Mouse (Mus musculus): ENCODE data around the gene Actl6a. TPM values are rescaled to one million over a fixed set of nuclear protein-coding genes. Genes with fewer than 3 reads are reported as not detected.
"Not testable (repeated sequence)": the region's sequence is repeated elsewhere in the genome, so short reads cannot be mapped to it uniquely, and the experiment has no call there.

Gene Actl6a
- polyA plus RNA-seq, 1 experiment, result 22.0 TPM

DNA sequence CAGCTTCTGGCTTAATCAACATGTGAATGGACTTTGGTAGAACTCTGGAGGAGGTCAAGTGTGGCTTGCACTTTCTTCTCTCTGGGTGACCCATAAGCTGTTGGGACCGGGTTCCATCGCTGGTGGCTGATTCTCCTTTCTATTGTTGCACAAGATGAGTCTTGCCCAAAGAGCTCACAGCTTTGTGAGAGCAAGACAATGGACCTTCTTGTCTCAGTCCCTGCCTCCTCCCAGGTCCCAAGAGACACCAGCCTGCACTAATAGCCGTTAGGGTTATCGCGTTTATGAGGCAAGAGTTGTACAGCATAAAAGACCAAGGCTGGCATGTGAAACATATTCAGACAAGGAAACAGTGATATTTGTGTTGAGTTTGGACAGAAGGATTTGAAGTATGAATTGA, 11.9 kb upstream of the Actl6a start:
- no peak for DNase-seq (ENCODE audit: extremely low spot score in 1 of 2, low spot score in 1 of 2)

GRCm38 (mm10) chr3:32694737-32695582, 11.1 kb upstream of the Actl6a start:
- DNase-seq (ENCODE audit: extremely low spot score in 1 of 2, low spot score in 1 of 2), result no peak

DNA sequence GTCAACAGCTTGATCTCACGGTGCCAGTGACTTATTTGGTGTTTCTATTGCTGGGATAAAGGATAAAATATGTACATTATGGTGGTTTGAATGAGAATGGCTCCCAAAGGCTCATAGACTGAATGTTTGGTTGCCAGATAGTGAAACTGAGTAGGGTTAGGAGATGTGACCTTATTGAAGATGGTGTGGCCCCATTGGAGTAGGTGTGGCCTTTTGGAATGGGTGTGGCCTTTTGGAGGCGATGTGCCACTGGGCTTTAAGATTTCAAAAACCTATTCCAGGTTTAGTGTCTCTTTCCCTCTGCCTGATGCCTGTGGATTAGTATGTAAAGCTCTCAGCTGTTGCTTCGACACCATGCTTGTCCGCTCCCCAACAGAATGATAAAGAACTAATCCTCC, 10.5 kb upstream of the Actl6a start:
- no peak for DNase-seq (ENCODE audit: extremely low spot score in 1 of 2, low spot score in 1 of 2)

DNA sequence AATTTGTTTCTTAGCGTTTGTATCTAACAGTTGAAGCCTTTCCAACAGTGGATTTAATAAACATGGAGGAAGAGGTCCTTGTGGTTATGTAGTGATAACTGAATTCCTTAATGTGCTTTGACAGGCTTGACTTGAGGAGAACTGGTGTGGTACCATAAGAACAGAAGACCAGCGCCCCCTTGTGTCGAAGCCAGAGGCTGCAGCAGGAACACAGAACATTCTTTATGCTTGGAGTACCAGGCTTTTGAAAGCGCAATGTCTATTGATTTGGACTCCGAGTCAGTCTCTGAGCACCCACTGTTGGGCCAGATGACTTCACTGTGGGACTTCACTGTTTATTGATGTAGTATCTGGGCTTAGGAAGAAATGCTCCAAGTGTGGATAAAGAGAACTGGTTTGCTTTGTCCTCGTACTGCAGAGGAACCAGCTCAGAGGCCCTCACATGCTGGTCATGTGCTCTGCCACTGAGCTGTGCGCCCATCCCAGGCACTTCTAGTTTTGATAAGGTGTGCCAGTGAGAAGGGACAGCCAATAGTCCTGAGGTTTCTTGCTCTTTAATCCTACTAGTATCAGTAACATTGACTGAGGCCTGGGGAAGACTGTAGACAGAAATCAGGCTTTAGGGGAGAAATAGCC, 7.8 kb upstream of the Actl6a start:
- peak; percentile 91 to 99 for DNase-seq (ENCODE audit: extremely low spot score in 1 of 2, low spot score in 1 of 2)

DNA sequence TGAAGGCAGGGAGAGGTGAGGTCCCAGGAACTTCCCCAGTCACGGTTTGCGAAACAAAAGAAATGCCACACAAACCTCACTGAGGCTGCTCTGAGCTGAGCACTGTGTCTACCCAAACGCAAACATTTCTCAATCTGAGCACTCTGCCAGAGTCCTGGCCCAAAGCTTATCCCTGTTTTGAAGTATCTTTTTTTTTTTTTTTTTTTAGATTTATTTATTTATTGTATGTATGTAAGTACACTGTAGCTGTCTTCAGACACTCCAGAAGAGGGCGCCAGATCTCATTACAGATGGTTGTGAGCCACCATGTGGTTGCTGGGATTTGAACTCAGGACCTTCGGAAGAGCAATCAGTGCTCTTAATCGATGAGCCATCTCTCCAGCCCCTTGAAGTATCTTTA, 2.1 kb upstream of the Actl6a start:
- not testable (repeated sequence) for DNase-seq (ENCODE audit: extremely low spot score in 1 of 2, low spot score in 1 of 2)

DNA sequence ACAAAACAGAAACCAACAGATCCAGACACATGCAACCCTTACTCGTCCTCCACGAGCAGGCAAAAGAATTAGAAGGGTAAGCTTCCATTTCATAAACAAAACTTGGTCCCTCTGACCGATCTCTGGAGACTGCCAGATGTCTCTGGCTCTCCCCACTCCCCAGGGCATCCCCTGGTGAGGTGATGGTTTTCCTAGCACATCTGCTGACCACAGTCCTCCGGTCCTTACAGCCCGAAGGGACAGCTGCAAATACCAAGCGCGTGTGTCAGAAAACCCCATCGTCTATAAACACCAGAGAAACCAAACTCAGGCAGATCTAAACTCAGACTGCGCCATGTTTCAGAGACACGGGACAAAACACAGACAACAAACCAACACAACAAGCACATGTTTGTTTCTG, 1.5 kb upstream of the Actl6a start:
- DNase-seq (ENCODE audit: extremely low spot score in 1 of 2, low spot score in 1 of 2), result not testable (repeated sequence)

- DNase-seq (ENCODE audit: extremely low spot score in 1 of 2, low spot score in 1 of 2), result no peak
Observed at GRCm38 (mm10) chr3:32708052-32708367, 1.9 kb downstream of the Actl6a start.

- DNase-seq (ENCODE audit: extremely low spot score in 1 of 2, low spot score in 1 of 2), result peak; percentile 97 to 98
Observed at GRCm38 (mm10) chr3:32708368-32709231, 2.5 kb downstream of the Actl6a start.

DNA sequence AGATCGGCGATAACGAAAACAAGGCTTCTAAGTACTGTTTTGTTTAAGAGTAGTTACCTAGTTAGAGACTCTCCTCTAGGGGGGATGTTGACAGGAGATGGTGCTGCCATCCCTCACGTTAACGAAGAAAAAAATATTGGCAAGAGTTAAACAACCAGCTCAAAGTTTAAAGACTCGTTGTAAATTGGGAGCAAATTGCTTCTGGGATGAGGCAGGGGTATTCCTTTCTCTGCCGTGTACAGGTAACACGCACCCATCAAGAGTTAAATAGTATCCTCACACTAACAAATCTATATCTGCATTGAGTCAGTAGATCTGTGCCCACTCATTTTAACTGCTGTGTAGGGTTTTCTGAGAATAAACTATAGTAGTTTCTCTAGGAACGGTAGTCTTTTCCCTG, 3.3 kb downstream of the Actl6a start:
- DNase-seq (ENCODE audit: extremely low spot score in 1 of 2, low spot score in 1 of 2), result no peak

GRCm38 (mm10) chr3:32713711-32714110, 7.6 kb downstream of the Actl6a start:
- DNase-seq (ENCODE audit: extremely low spot score in 1 of 2, low spot score in 1 of 2), result no peak

DNA sequence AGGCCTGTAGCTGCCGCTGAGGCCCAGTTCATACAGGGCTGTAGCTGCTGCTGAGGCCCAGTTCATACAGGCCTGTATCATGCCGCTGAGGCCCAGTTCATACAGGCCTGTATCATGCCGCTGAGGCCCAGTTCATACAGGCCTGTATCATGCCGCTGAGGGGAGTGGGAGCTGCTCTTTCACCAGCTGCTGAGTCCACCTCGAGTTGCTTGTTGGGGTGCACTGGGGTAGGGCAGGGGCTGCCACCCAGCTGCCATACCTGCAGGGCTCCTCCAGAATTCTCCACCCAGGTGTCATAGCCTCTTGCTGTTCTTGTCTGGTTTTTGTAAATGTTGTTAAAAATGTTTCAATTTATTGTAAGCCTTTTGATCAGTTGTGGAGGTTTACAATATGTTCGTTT, 11.3 kb downstream of the Actl6a start:
- DNase-seq (ENCODE audit: extremely low spot score in 1 of 2, low spot score in 1 of 2), result not testable (repeated sequence)

- no peak for DNase-seq (ENCODE audit: extremely low spot score in 1 of 2, low spot score in 1 of 2)
Observed at GRCm38 (mm10) chr3:32718271-32718670, 12.2 kb downstream of the Actl6a start.

- DNase-seq (ENCODE audit: extremely low spot score in 1 of 2, low spot score in 1 of 2), result no peak
Observed at GRCm38 (mm10) chr3:32724191-32724590, 18.1 kb downstream of the Actl6a start.

- DNase-seq (ENCODE audit: extremely low spot score in 1 of 2, low spot score in 1 of 2), result no peak
Observed at GRCm38 (mm10) chr3:32725951-32726350, 19.9 kb downstream of the Actl6a start.

GRCm38 (mm10) chr3:32727861-32728260, 21.8 kb downstream of the Actl6a start:
- DNase-seq (ENCODE audit: extremely low spot score in 1 of 2, low spot score in 1 of 2), result no peak

DNA sequence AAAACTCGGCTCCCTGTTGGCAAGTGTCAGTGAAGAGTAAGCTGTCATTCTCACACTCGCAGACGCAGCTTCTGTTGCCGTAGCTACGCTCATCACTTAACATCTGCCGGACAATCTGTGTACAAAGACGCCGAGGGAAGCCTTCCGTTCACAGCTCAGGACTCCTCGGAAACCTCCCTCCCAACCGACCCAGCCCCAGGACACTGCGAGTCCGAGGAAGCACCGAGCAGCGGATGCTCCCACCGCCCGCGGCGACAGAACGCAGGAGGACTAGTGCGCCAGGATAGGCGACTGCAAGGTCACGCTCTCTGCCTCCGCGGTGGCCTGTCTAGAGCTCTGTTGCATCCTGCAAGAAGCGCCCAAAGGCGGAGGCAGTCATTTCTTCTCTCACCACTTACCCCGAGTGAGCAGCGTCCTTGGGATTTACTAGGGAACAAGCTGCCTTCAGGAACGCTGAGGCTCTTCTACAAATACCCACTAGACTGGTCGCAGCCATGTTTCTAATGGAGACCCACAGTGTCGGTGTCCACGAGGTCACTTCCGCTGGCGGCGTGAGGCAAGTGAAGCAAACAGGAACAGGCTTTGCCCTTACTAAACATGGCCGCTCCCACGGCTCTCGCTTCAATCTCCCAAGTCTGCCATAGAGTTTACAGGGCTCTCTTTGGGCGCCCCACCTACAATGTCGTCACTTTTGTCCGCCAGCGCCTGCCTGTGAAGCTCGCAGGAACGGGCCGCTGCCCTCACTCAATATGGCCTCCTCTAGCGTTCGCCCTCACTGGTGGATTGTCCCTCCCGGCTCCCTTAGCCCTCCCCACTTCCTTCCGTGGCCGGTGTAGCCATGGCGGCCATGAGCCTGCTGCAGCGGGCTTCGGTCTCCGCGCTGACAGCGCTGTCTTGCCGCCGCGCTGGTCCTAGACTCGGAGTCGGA, 30.4 kb downstream of the Actl6a start, which contains the start of gene Ndufb5:
Gene Ndufb5 (plus strand): TSS at position 747 of the 928 bp plus-strand sequence.
- peak; percentile 99 to 100 for DNase-seq (ENCODE audit: extremely low spot score in 1 of 2, low spot score in 1 of 2)

- DNase-seq (ENCODE audit: extremely low spot score in 1 of 2, low spot score in 1 of 2), result no peak
Observed at GRCm38 (mm10) chr3:32737172-32737655, 31.1 kb downstream of the Actl6a start, which contains the start of gene Mrpl47. Gene Mrpl47, minus strand, starts transcription at chr3:32737605.

DNA sequence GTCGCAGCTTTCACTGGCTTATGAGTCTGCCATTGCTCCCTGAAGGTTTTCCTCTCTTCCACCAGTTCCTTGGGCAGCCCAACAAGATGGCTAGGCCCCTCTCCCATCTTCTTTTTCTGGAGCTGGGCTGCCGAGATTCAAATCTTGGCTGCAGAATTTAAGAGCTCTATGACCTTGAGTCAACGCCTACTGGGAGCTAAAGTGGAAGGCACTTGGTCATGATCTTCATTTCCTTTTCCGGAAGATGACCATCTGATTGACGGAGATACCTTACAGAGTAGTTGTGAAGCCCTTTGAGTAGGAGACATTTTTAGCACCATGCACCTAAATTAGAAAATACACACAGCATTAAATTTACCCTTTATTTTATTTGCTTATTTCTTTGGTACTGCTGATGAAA, 32.5 kb downstream of the Actl6a start:
- DNase-seq (ENCODE audit: extremely low spot score in 1 of 2, low spot score in 1 of 2), result no peak

GRCm38 (mm10) chr3:32742276-32742780, 36.2 kb downstream of the Actl6a start:
- no peak for DNase-seq (ENCODE audit: extremely low spot score in 1 of 2, low spot score in 1 of 2)

DNA sequence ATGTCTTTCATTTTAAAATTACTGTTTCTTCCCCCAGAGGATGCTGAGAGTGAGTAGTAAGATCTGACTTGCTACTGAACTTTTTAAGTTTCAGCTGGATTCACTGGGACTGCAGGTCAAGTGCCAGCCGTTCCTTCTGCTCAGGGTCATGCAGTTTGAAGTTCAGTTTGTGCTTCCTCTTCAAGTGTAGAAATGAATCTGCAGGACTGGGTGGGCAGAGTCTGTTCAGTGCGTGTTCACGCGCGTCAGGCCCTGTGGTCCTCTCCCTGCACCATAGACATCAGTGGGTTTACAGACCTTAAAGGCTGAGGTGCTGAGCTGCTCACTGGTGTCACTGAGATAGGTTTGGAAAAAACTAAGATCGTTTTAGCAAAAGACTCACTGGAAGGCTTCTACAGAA, 38.9 kb downstream of the Actl6a start:
- no peak for DNase-seq (ENCODE audit: extremely low spot score in 1 of 2, low spot score in 1 of 2)

All from frontal cortex, adult 2 months (tissue).